Mouse (Mus musculus) limb, embryonic 14.5 days (tissue): ENCODE data around the gene Scd2. TPM values are rescaled to one million over a fixed set of nuclear protein-coding genes. Genes with fewer than 3 reads are reported as not detected.

Source experiments
- ATAC-seq: fragments of 200-750 bp; cut with Nextera tagmentation; 2 replicates; pipeline ENCODE4 v1.8.0; 2017; ENCODE audit warnings: low read depth, moderate number of reproducible peaks, moderate TSS enrichment; ENCODE audit not compliant: low FRiP score
- DNase-seq: peaks from one replicate; pipeline ENCODE4 v3.0.0-alpha.2; 2015; ENCODE audit warnings: low spot score
- H3K27ac ChIP-seq: fragments of 300-500 bp; sonication (generic); replicated peaks from 2 replicates; pipeline ENCODE4 v1.5.1; 2014; ENCODE audit warnings: low read depth, mild to moderate bottlenecking, low read length, moderate library complexity, mixed read lengths
- H3K27me3 ChIP-seq: fragments of 300-500 bp; sonication (generic); 2 replicates; pipeline ENCODE4 v1.6.1; 2014; ENCODE audit warnings: low read length, mixed read lengths; ENCODE audit not compliant: control insufficient read depth, insufficient read depth
- H3K36me3 ChIP-seq: fragments of 300-500 bp; sonication (generic); 2 replicates; pipeline ENCODE4 v1.6.1; 2014; ENCODE audit warnings: mild to moderate bottlenecking, low read length, moderate library complexity, mixed read lengths; ENCODE audit not compliant: control insufficient read depth, insufficient read depth
- H3K4me1 ChIP-seq: fragments of 300-500 bp; sonication (generic); 2 replicates; pipeline ENCODE4 v1.6.1; 2014; ENCODE audit warnings: antibody characterized with exemption, low read length, mixed read lengths; ENCODE audit not compliant: control insufficient read depth, insufficient read depth
- H3K4me2 ChIP-seq: fragments of 300-500 bp; sonication (generic); replicated peaks from 2 replicates; pipeline ENCODE4 v1.6.1; 2014; ENCODE audit warnings: low read depth, mild to moderate bottlenecking, low read length, moderate library complexity; ENCODE audit not compliant: severe bottlenecking
- H3K4me3 ChIP-seq: fragments of 300-500 bp; sonication (generic); replicated peaks from 2 replicates; pipeline ENCODE4 v1.5.1; 2014; ENCODE audit warnings: low read length
- H3K9ac ChIP-seq: fragments of 300-500 bp; sonication (generic); 2 replicates; pipeline ENCODE4 v1.6.1; 2014; ENCODE audit warnings: mild to moderate bottlenecking, low read depth, low read length, moderate library complexity; ENCODE audit not compliant: severe bottlenecking
- H3K9me3 ChIP-seq: fragments of 300-500 bp; sonication (generic); 2 replicates; pipeline ENCODE4 v1.6.1; 2016; ENCODE audit warnings: low read length; ENCODE audit not compliant: control insufficient read depth
- POLR2A ChIP-seq: fragments of 200-500 bp; IDR thresholded peaks from 2 replicates; pipeline ENCODE4 v1.8.0; 2012; ENCODE audit warnings: inconsistent platforms, mild to moderate bottlenecking, moderate library complexity, borderline replicate concordance; ENCODE audit not compliant: insufficient read depth, insufficient read length; ENCODE audit errors: extremely low read depth
- WGBS: fragments of 180-500 bp; shearing (Covaris S2); extraction: QIAGEN DNeasy Blood & Tissue Kit; methylation state at CpG from one replicate; pipeline ENCODE4 v1.1.7; 2014; 5-methylcytosine and 5-hydroxymethylcytosine counted together
- polyA plus RNA-seq, 2 experiments: library from polyadenylated mRNA; depleted of rRNA in 1 of 2; stranded (reverse) in 1 of 2; unstranded in 1 of 2; fragments of >200 nt; fragmentation: Nextera tagmentation in 1 of 2; extraction: Ambion mirVana in 1 of 2; gene quantifications; 2 replicates each; pipeline versions ENCODE4 v1.2.1 to v1.2.3; 2012 to 2014

The Scd2 gene
- polyA plus RNA-seq, 2 experiments, result 218 to 274 TPM

DNA sequence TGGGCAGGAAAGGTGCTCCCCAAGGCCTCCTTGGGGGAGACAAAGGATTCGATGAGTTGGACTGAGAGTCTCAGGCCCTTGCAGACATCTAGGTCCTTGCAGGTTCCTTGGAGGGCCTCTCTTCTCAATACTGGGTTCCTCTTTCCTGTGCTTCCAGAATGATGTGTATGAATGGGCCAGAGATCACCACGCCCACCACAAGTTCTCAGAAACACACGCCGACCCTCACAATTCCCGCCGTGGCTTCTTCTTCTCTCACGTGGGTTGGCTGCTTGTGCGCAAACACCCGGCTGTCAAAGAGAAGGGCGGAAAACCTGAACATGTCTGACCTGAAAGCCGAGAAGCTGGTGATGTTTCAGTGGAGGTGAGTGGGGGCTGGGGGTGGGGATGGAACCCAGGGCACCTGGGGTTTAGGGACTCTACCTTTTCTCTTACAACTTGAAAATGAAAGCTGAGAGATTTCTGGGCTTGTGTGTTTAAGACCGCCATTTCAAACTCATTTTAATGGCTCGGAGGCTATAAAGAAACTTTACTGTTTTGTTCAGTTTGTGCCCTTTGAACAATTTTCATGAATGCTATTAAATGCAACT, 36.0 kb upstream of the Scd2 start:
- Histone ChIP-seq H3K36me3 (no peaks in the 10 kb centered on the region), H3K4me1 (no peaks in the 10 kb centered on the region), H3K4me2 (no peak overlapping the region), H3K4me3 (no peak overlapping the region), H3K27me3 (no peaks in the 10 kb centered on the region), H3K9ac (no peak overlapping the region), H3K27ac (no peak overlapping the region), H3K9me3 (no peaks in the 10 kb centered on the region)
- ATAC-seq (no peak), DNase-seq (no peak)
- TF ChIP-seq POLR2A, result no peak
- WGBS, result 76% methylated on average over 13 of the region's 13 CpGs

DNA sequence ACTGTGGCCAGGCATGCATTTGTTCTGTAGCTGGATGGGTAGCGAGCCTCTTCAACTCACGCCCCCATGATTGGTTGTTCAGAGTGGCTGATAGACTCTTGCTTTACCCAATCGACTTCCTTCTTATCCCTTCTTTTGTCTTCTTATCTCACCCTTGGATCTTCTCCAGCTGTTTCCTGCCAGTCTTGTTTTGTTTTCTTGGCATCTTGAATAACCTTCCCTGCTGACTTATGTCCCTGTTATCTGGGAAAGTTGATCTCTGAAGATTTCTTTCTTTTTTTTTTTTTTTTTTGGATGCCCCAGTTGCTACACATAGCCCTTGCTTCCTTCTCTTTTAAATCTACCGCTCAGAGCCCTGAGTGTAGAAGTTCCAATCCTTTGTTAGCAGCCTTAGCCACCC, 34.0 kb upstream of the Scd2 start:
- H3K36me3 ChIP-seq, result no peaks in the 10 kb centered on the region
- no peak overlapping the region for H3K27ac ChIP-seq
- no peak for ATAC-seq
- no peaks in the 10 kb centered on the region for H3K9me3 ChIP-seq
- no peaks in the 10 kb centered on the region for H3K4me1 ChIP-seq
- 75% methylated on average over 4 of the region's 4 CpGs for WGBS
- H3K27me3 ChIP-seq, result no peaks in the 10 kb centered on the region
- no peak for TF ChIP-seq POLR2A
- no peak overlapping the region for H3K9ac ChIP-seq
- no peak for DNase-seq
- H3K4me3 ChIP-seq, result no peak overlapping the region
- no peak overlapping the region for H3K4me2 ChIP-seq

GRCm38 (mm10) chr19:44260487-44260886, 33.0 kb upstream of the Scd2 start:
- H3K9me3 ChIP-seq, result no peaks in the 10 kb centered on the region
- H3K36me3 ChIP-seq, result no peaks in the 10 kb centered on the region
- no peaks in the 10 kb centered on the region for H3K27me3 ChIP-seq
- no peaks in the 10 kb centered on the region for H3K4me1 ChIP-seq
- ATAC-seq, result no peak
- DNase-seq, result no peak
- no peak overlapping the region for H3K9ac ChIP-seq
- no peak overlapping the region for H3K27ac ChIP-seq
- no peak overlapping the region for H3K4me2 ChIP-seq
- no peak for TF ChIP-seq POLR2A
- H3K4me3 ChIP-seq, result no peak overlapping the region
- 83% methylated on average over 5 of the region's 5 CpGs for WGBS

DNA sequence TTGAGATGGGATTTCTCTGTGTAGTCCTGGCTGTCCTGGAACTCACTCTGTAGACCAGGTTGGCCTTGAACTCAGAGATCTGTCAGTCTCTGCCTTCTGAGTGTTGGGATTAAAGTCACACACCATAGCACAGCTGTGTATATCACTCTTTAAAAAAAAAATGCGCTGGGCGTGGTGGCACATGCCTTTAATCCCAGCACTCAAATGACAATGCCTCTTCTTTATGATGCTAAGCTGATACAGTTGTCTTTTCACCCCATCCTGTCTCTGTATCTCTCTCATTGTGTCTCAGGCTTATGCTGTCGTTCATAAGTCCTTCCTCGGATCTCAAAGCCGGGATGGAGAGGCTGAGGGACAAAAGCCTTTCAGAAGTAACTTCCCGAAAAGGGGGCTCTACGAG, 31.7 kb upstream of the Scd2 start:
- Histone ChIP-seq H3K4me1 (peaks cover 3% of the 10 kb centered on the region; the same call in 1 of the 2 replicates), H3K27ac (no peak overlapping the region), H3K36me3 (no peaks in the 10 kb centered on the region), H3K4me3 (no peak overlapping the region), H3K27me3 (no peaks in the 10 kb centered on the region), H3K9me3 (no peaks in the 10 kb centered on the region), H3K9ac (no peak overlapping the region), H3K4me2 (no peak overlapping the region)
- DNase-seq (no peak), ATAC-seq (no peak)
- TF ChIP-seq POLR2A, result no peak
- WGBS, result 83% methylated on average over 7 of the region's 7 CpGs

DNA sequence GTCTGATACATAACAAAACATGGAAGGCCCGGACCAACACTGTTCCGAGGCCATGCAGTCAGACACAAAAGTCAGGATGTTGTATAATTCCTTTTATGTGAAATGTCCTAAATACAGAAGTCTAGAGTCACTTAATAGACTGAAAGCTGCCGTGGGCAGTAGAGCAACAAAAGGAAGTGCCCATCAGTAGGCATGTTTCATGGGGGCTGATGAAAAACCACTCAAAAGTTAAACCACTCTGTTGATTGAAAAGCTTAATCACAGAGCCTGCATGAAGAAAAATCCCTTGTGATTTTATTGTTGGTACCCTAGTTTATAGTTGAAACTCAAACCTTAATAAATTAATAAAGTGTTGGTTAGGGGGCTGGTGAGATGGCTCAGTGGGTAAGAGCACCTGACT, 29.9 kb upstream of the Scd2 start:
- ATAC-seq (no peak), DNase-seq (no peak)
- Histone ChIP-seq H3K36me3 (no peaks in the 10 kb centered on the region), H3K4me2 (no peak overlapping the region), H3K27me3 (no peaks in the 10 kb centered on the region), H3K9me3 (no peaks in the 10 kb centered on the region), H3K27ac (no peak overlapping the region), H3K4me3 (no peak overlapping the region), H3K9ac (no peak overlapping the region), H3K4me1 (peaks cover 8% of the 10 kb centered on the region; the same call in 1 of the 2 replicates)
- 40% methylated on average over 3 of the region's 3 CpGs for WGBS
- no peak for TF ChIP-seq POLR2A

DNA sequence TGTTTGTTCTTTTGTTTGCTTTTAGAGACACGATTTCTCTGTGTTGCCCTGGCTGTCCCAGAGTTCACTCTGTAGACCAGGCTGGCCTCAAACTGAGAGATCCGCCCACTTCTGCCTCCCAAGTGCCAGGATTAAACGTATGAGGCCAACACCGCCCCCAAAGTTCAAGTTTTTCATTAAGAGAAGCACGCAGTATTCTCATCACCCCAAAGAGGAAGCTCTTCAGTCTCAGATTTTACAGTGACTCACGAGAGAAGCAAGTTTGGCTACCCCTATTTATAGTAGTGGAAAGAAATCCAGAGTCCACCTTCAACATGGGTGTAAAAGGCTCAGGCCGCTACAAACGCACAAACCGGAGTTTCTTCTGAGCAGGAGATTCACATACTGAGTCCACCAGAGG, 29.2 kb upstream of the Scd2 start:
- 76% methylated on average over 9 of the region's 9 CpGs for WGBS
- Histone ChIP-seq H3K27ac (no peak overlapping the region), H3K4me2 (no peak overlapping the region), H3K4me3 (no peak overlapping the region), H3K27me3 (no peaks in the 10 kb centered on the region), H3K9me3 (no peaks in the 10 kb centered on the region), H3K9ac (no peak overlapping the region), H3K36me3 (no peaks in the 10 kb centered on the region), H3K4me1 (peaks cover 8% of the 10 kb centered on the region; the same call in 1 of the 2 replicates)
- TF ChIP-seq POLR2A, result no peak
- no peak for DNase-seq
- no peak for ATAC-seq
